Mouse (Mus musculus) liver, postnatal 0 days (tissue): ENCODE results near the gene Tada3.

Experiments
- CTCF ChIP-seq: sonication (generic); IDR thresholded peaks from 2 replicates; pipeline ENCODE4 v1.5.1; 2016; ENCODE audit warnings: antibody characterized with exemption, low read depth
- EP300 ChIP-seq: IDR thresholded peaks from 2 replicates; pipeline ENCODE4 v1.6.1; 2016; ENCODE audit warnings: antibody characterized with exemption, low read depth, mild to moderate bottlenecking

- TF ChIP-seq CTCF (no peak), EP300 (no peak)
These were observed 24.9 kb downstream of the Tada3 start for GRCm38 (mm10) chr6:113352820-113353219.
